Mouse (Mus musculus) heart, embryonic 15.5 days (tissue): ENCODE results near the gene Trip6. TPM values are rescaled to one million over a fixed set of nuclear protein-coding genes. Genes with fewer than 3 reads are reported as not detected.

Experiments
- ATAC-seq: fragments of 200-750 bp; cut with Nextera tagmentation; replicated peaks from 2 replicates; pipeline ENCODE4 v1.8.0; 2017; ENCODE audit warnings: low read depth, moderate TSS enrichment; ENCODE audit not compliant: insufficient number of reproducible peaks, insufficient read depth, low FRiP score
- H3K27ac ChIP-seq: fragments of 300-500 bp; sonication (generic); 2 replicates; pipeline ENCODE4 v1.5.1; 2015; ENCODE audit warnings: mild to moderate bottlenecking, inconsistent platforms
- H3K27me3 ChIP-seq: fragments of 300-500 bp; sonication (generic); 2 replicates; pipeline ENCODE4 v1.6.1; 2015; ENCODE audit warnings: inconsistent platforms
- H3K36me3 ChIP-seq: fragments of 300-500 bp; sonication (generic); 2 replicates; pipeline ENCODE4 v1.6.1; 2015; ENCODE audit warnings: mild to moderate bottlenecking, inconsistent platforms
- H3K4me1 ChIP-seq: fragments of 300-500 bp; sonication (generic); replicated peaks from 2 replicates; pipeline ENCODE4 v1.6.1; 2015; ENCODE audit warnings: inconsistent platforms
- H3K4me2 ChIP-seq: fragments of 300-500 bp; sonication (generic); 2 replicates; pipeline ENCODE4 v1.6.1; 2015; ENCODE audit warnings: inconsistent platforms, mild to moderate bottlenecking, moderate library complexity
- H3K4me3 ChIP-seq: fragments of 300-500 bp; sonication (generic); 2 replicates; pipeline ENCODE4 v1.5.1; 2015; ENCODE audit warnings: mild to moderate bottlenecking, inconsistent platforms
- H3K9ac ChIP-seq: fragments of 300-500 bp; sonication (generic); 2 replicates; pipeline ENCODE4 v1.6.1; 2015; ENCODE audit warnings: mild to moderate bottlenecking, inconsistent platforms
- H3K9me3 ChIP-seq: fragments of 300-500 bp; sonication (generic); replicated peaks from 2 replicates; pipeline ENCODE4 v1.6.1; 2016; ENCODE audit warnings: inconsistent platforms
- WGBS: fragments of 180-500 bp; shearing (Covaris S2); methylation state at CpG from one replicate; pipeline ENCODE4 v1.1.7; 2015; ENCODE audit warnings: mixed read lengths; 5-methylcytosine and 5-hydroxymethylcytosine counted together
- polyA plus RNA-seq: library from polyadenylated mRNA; unstranded; fragments of >200 nt; fragmentation: Nextera tagmentation; extraction: Ambion mirVana; gene quantifications from 2 replicates; pipeline ENCODE4 v1.2.1, GENCODE M21; 2015

Trip6 gene
- polyA plus RNA-seq, 1 experiment from 2014 or later = 37.7 TPM

DNA sequence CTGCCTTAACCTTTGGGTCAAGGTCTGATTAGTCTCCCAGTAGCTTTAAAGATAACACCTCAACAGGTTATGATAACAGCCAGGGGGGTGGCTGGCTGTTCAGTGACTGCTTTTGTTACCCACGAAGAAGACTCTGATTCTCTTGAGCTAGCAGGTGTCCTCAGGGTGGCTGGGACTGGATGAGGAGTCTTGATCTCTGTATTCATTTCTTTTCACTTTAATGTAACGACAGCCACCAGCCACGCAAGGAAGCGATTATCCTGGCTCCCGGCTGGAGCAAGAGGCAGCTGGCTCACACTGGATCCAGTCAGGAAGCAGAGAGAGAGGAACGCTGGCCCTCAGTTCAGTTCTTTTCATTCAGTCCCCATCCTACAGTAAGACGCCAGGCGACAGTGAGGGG lies 23.0 kb upstream of the Trip6 start:
- Histone ChIP-seq H3K4me2 (no peak overlapping the region), H3K27ac (peak overlapping the region; percentile 24), H3K36me3 (no peaks in the 10 kb centered on the region), H3K9me3 (no peaks in the 10 kb centered on the region), H3K4me1 (peaks cover 29% of the 10 kb centered on the region), H3K27me3 (no peaks in the 10 kb centered on the region), H3K4me3 (no peak overlapping the region), H3K9ac (peak overlapping the region; percentile 14; the same call in 1 of the 2 replicates)
- WGBS = 32% methylated on average over 8 of the region's 8 CpGs
- no peak for ATAC-seq

- no peak overlapping the region for H3K27ac ChIP-seq
- H3K4me1 ChIP-seq = peaks cover 25% of the 10 kb centered on the region
- 70% methylated on average over 6 of the region's 6 CpGs for WGBS
- no peak for ATAC-seq
- H3K4me2 ChIP-seq = no peak overlapping the region
- H3K27me3 ChIP-seq = no peaks in the 10 kb centered on the region
- no peaks in the 10 kb centered on the region for H3K36me3 ChIP-seq
- no peak overlapping the region for H3K4me3 ChIP-seq
- H3K9me3 ChIP-seq = no peaks in the 10 kb centered on the region
- H3K9ac ChIP-seq = no peak overlapping the region
These were observed 20.9 kb upstream of the Trip6 start for GRCm38 (mm10) chr5:137335066-137335465.

- H3K9me3 ChIP-seq = no peaks in the 10 kb centered on the region
- no peak overlapping the region for H3K9ac ChIP-seq
- H3K27me3 ChIP-seq = no peaks in the 10 kb centered on the region
- 48% methylated on average over 10 of the region's 10 CpGs for WGBS
- peak overlapping the region; percentile 96; the same call in 1 of the 2 replicates for H3K4me2 ChIP-seq
- no peak for ATAC-seq
- no peaks in the 10 kb centered on the region for H3K36me3 ChIP-seq
- H3K27ac ChIP-seq = no peak overlapping the region
- peaks cover 17% of the 10 kb centered on the region for H3K4me1 ChIP-seq
- H3K4me3 ChIP-seq = peak overlapping the region; percentile 66
These were observed 20.1 kb upstream of the Trip6 start for GRCm38 (mm10) chr5:137334317-137334716.

- under 1% methylated on average over 44 of the region's 44 CpGs for WGBS
- ATAC-seq = peak; percentile 85
- H3K4me3 ChIP-seq = peak within 1 kb of the TSS; percentile 66
- H3K27ac ChIP-seq = 0 out of 2 replicates have a peak within 1 kb of the TSS, but pooled peaks have one; percentile 28
- H3K4me1 ChIP-seq = peaks cover 11% of the 10 kb centered on the region
- H3K27me3 ChIP-seq = no peaks in the 10 kb centered on the region
- peak within 1 kb of the TSS; percentile 96 for H3K4me2 ChIP-seq
- no peaks in the 10 kb centered on the region for H3K9me3 ChIP-seq
- no peaks in the 10 kb centered on the region for H3K36me3 ChIP-seq
- peak within 1 kb of the TSS; percentile 64 for H3K9ac ChIP-seq
These were observed 19.4 kb upstream of the Trip6 start, which contains the start of gene Slc12a9 for GRCm38 (mm10) chr5:137333512-137334174. TSS of gene Slc12a9 (minus strand) at chr5:137333597.

GRCm38 (mm10) chr5:137332857-137333511 lies 18.8 kb upstream of the Trip6 start:
- Histone ChIP-seq H3K9ac (peak overlapping the region; percentile 64), H3K9me3 (no peaks in the 10 kb centered on the region), H3K27me3 (no peaks in the 10 kb centered on the region), H3K27ac (0 out of 2 replicates have a peak overlapping the region, but pooled peaks have one; percentile 28), H3K36me3 (no peaks in the 10 kb centered on the region), H3K4me1 (peaks cover 11% of the 10 kb centered on the region), H3K4me3 (peak overlapping the region; percentile 66), H3K4me2 (peak overlapping the region; percentile 96)
- ATAC-seq = no peak
- WGBS = 18% methylated on average over 15 of the region's 15 CpGs

DNA sequence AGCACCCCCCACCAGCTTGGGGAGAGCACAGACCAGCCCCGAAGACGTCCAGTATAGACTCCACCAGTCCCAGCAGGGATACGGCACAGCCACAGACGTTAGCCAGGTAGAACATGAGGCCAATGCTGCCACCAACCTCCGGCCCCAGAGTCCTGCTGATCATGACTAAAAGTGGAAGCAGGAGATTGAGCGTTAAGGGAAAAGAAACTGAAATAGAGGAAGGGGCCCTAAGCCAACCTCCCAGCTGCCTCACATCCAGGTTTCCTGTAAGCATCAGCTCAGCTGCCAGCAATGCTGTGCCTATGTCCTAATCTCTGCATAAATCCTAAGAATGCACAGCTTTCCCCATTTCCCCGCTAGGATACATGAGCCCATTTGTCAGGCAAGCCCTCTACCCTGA lies 16.7 kb upstream of the Trip6 start:
- no peak overlapping the region for H3K27ac ChIP-seq
- no peaks in the 10 kb centered on the region for H3K27me3 ChIP-seq
- no peaks in the 10 kb centered on the region for H3K9me3 ChIP-seq
- no peak overlapping the region for H3K4me2 ChIP-seq
- peaks cover 7% of the 10 kb centered on the region; the same call in 1 of the 2 replicates for H3K4me1 ChIP-seq
- H3K9ac ChIP-seq = no peak overlapping the region
- no peak for ATAC-seq
- H3K4me3 ChIP-seq = no peak overlapping the region
- peaks cover 7% of the 10 kb centered on the region; the same call in 1 of the 2 replicates for H3K36me3 ChIP-seq
- 86% methylated on average over 7 of the region's 7 CpGs for WGBS

DNA sequence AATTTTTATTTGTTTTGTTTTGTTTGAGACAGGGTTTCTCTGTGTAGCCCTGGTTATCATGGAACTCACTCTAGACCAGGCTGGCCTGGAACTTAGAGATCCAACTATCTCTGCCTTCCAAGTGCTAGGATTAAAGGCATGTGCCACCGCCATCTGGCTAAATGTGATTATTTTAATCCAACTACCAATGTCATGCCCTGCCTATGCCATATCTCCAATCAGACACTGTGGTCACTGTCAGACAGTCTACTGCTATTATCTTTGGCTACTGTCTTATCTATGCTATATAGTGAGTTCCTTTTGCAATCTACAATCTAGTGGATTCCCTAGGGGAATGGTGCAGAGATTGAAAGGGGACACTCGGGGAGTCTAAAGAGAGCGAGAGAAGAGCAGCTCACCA lies 6.8 kb upstream of the Trip6 start:
- H3K27ac ChIP-seq = no peak overlapping the region
- WGBS = 84% methylated on average over 3 of the region's 3 CpGs
- no peaks in the 10 kb centered on the region for H3K27me3 ChIP-seq
- peaks cover 13% of the 10 kb centered on the region; the same call in 1 of the 2 replicates for H3K36me3 ChIP-seq
- no peaks in the 10 kb centered on the region for H3K9me3 ChIP-seq
- no peak overlapping the region for H3K9ac ChIP-seq
- ATAC-seq = no peak
- no peak overlapping the region for H3K4me3 ChIP-seq
- H3K4me1 ChIP-seq = no peaks in the 10 kb centered on the region
- H3K4me2 ChIP-seq = no peak overlapping the region

DNA sequence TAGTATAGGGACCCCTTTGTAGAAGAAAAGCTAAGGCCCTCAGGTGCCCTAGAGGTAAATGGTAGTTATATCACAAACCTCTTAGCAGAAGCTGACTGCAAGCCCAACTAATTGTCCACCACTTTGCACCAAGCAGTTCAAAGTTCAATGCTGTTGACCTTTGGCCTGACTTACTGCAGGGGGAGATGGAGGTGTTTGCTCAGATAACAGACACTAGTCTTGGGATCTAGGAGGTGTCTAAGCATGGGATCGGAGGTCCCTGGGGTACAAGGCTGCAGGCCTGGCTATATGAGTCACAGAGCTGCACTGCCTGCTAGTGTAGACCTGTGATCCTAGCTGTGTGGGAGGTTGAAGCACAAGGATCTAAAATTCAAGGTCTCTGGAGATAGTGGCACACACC lies 4.4 kb upstream of the Trip6 start:
- no peak overlapping the region for H3K4me2 ChIP-seq
- no peaks in the 10 kb centered on the region for H3K27me3 ChIP-seq
- no peaks in the 10 kb centered on the region for H3K9me3 ChIP-seq
- no peak for ATAC-seq
- peaks cover 17% of the 10 kb centered on the region for H3K4me1 ChIP-seq
- whole genome bisulfite sequencing = 70% methylated on average over 1 of the region's 1 CpGs
- peaks cover 10% of the 10 kb centered on the region; the same call in 1 of the 2 replicates for H3K36me3 ChIP-seq
- no peak overlapping the region for H3K9ac ChIP-seq
- no peak overlapping the region for H3K27ac ChIP-seq
- no peak overlapping the region for H3K4me3 ChIP-seq

- no peak overlapping the region for H3K4me2 ChIP-seq
- H3K4me3 ChIP-seq = no peak overlapping the region
- H3K36me3 ChIP-seq = peaks cover 10% of the 10 kb centered on the region; the same call in 1 of the 2 replicates
- no peak for ATAC-seq
- H3K27me3 ChIP-seq = no peaks in the 10 kb centered on the region
- H3K9me3 ChIP-seq = no peaks in the 10 kb centered on the region
- 60% methylated on average over 8 of the region's 8 CpGs for WGBS
- H3K4me1 ChIP-seq = peaks cover 29% of the 10 kb centered on the region
- no peak overlapping the region for H3K27ac ChIP-seq
- H3K9ac ChIP-seq = no peak overlapping the region
These were observed 3.2 kb upstream of the Trip6 start for GRCm38 (mm10) chr5:137317361-137317760.

DNA sequence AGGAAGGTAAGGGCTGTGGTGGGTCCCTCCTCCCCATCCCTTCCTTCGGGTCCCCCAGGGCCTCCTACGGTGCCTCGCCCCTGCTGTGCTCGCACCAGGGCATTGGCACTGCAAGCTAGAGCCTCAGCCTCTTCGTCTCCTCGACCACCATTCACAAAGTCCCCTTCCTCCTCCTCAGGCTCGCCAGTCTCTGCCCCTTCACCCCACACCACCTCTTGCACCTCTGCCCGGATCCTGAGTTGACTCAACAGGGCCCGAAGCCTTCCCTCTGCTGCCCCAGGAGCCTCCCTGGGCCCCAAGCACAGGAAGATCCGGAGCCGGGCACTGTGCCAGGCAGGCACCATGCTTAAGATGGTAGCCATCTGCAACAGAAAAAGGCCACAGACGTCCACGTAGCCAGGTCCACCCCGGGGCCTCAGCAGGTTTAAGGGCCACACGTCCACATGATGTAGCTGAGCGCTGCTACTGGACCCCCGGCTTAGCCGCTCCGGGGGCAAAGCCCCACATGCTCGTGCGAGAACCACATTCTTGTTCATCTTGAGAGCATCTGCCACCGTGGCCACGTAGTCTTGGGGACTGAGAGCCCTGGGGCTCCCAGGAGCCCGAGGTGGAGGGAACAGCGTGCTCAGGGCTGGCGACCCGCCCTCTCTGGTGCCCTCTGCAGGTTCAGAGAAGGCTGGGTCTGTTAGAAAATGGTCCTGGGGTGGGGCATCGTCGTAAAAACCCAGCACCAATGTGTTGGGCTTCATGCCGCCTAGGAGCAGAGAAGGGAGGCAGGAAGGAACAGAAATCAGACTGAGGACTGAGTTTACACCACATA lies 1.1 kb upstream of the Trip6 start:
- Histone ChIP-seq H3K9me3 (no peaks in the 10 kb centered on the region), H3K4me2 (peak overlapping the region; percentile 92), H3K27me3 (no peaks in the 10 kb centered on the region), H3K27ac (peak overlapping the region; percentile 94), H3K36me3 (peaks cover 20% of the 10 kb centered on the region), H3K4me1 (peaks cover 38% of the 10 kb centered on the region), H3K4me3 (peak overlapping the region; percentile 82; the same call in 1 of the 2 replicates), H3K9ac (peak overlapping the region; percentile 96; the same call in 1 of the 2 replicates)
- 47% methylated on average over 30 of the region's 30 CpGs for WGBS
- ATAC-seq = no peak
